In genomic region chr8:102554213-102554612, GRCm38 (mm10) we compare ENCODE assay signal across 12 mouse cellular contexts.
DNase-seq lines count a peak whose midpoint lies in the region; ATAC-seq and TF ChIP-seq lines count a peak whose summit lies in the region.
"Had no signal": no experiment of that assay in that cellular context is flagged by ENCODE, and none has a peak within 500 bp of the region (broad histone marks: within the 10 kb centered on the region; RNA-seq: fewer than 3 reads in every experiment).

No protein-coding gene starts in this region.

- DNase-seq in heart, postnatal 25 days (ENCODE audit: low spot score), result no peak
- peak; percentile 8 to 29 for DNase-seq in lung, adult 18-20 months
- DNase-seq in lung, adult 2 months, result no peak
- peak; percentile 23 for DNase-seq in limb, embryonic 11.5 days (ENCODE audit: low spot score)
- no peak for DNase-seq in thymus, postnatal 36 days
- DNase-seq: gastrocnemius, postnatal 25 days; right cerebral cortex, postnatal 14 days had no signal

- ATAC-seq in heart, embryonic 11.5 days (replicated peaks; ENCODE audit: insufficient number of reproducible peaks, low FRiP score, low TSS enrichment), result peak; percentile 69; the same call in 1 of the 2 replicates
- no peak for ATAC-seq in limb, embryonic 11.5 days (ENCODE audit: insufficient number of reproducible peaks, low FRiP score, low TSS enrichment, low read depth)
- ATAC-seq in stomach, embryonic 15.5 days (ENCODE audit: insufficient read depth, low FRiP score, low read depth), result no peak
- ATAC-seq in megakaryocyte-erythroid progenitor cell, adult 5-6 weeks (replicated peaks; ENCODE audit: low FRiP score, low TSS enrichment, poor library complexity, severe bottlenecking), result no peak
- ATAC-seq: CD4-positive, CD25-positive, alpha-beta regulatory T cell, adult 4 months had no signal

- H3K4me1 ChIP-seq in heart, embryonic 11.5 days (ENCODE audit: control insufficient read depth, insufficient read depth, low read length), result no peaks in the 10 kb centered on the region; the same call in 1 of the 2 replicates
- H3K4me1 ChIP-seq in lung, adult 2 months (ENCODE audit: control insufficient read depth, insufficient read depth, low read length), result no peaks in the 10 kb centered on the region
- peaks cover 8% of the 10 kb centered on the region; the same call in 1 of the 2 replicates for H3K4me1 ChIP-seq in limb, embryonic 11.5 days (ENCODE audit: control insufficient read depth, insufficient read depth, low read length)
- no peaks in the 10 kb centered on the region; the same call in 1 of the 2 replicates for H3K4me1 ChIP-seq in stomach, embryonic 15.5 days

- intact Hi-C loops in heart, postnatal 25 days (cut with DNase I), result no loop called here

- no peak for TF ChIP-seq POLR2A in lung, adult 2 months (IDR thresholded peaks at IDR 0.05; ENCODE audit: borderline replicate concordance, extremely low read depth, low read depth, low read length)

- peak overlapping the region; percentile 80 for H3K27ac ChIP-seq in heart, embryonic 11.5 days (ENCODE audit: low read depth, low read length)
- H3K27ac ChIP-seq in limb, embryonic 11.5 days (replicated peaks; ENCODE audit: low read depth, low read length), result peak overlapping the region; percentile 52; the same call in 1 of the 2 replicates
- H3K27ac ChIP-seq in stomach, embryonic 15.5 days, result peak overlapping the region; percentile 91
- H3K27ac ChIP-seq: kidney, postnatal 0 days had no signal

- H3K27me3 ChIP-seq in heart, embryonic 11.5 days (ENCODE audit: control insufficient read depth, insufficient read depth, low read length), result no peaks in the 10 kb centered on the region
- H3K27me3 ChIP-seq in limb, embryonic 11.5 days (ENCODE audit: control insufficient read depth, insufficient read depth, low read length), result no peaks in the 10 kb centered on the region
- H3K27me3 ChIP-seq in stomach, embryonic 15.5 days (replicated peaks), result no peaks in the 10 kb centered on the region

- WGBS in heart, embryonic 11.5 days (ENCODE audit: insufficient replicate concordance), result 37% methylated on average over 6 of the region's 6 CpGs
- WGBS in lung, adult 2 months, result 37% methylated on average over 6 of the region's 6 CpGs
- 66% methylated on average over 6 of the region's 6 CpGs for whole genome bisulfite sequencing in limb, embryonic 11.5 days
- 29% methylated on average over 6 of the region's 6 CpGs for WGBS in stomach, embryonic 15.5 days

- peak overlapping the region; percentile 31; the same call in 1 of the 2 replicates for H3K4me2 ChIP-seq in heart, embryonic 11.5 days
- no peak overlapping the region for H3K4me2 ChIP-seq in limb, embryonic 11.5 days (ENCODE audit: low read depth, severe bottlenecking)
- no peak overlapping the region for H3K4me2 ChIP-seq in stomach, embryonic 15.5 days

- H3K36me3 ChIP-seq in heart, embryonic 11.5 days (ENCODE audit: control insufficient read depth, insufficient read depth, low read length), result no peaks in the 10 kb centered on the region
- H3K36me3 ChIP-seq in limb, embryonic 11.5 days (ENCODE audit: control insufficient read depth, insufficient read depth, low read length), result no peaks in the 10 kb centered on the region
- no peaks in the 10 kb centered on the region for H3K36me3 ChIP-seq in stomach, embryonic 15.5 days

- H3K4me3 ChIP-seq in heart, embryonic 11.5 days (ENCODE audit: low read depth, low read length), result no peak overlapping the region
- no peak overlapping the region for H3K4me3 ChIP-seq in lung, adult 2 months (replicated peaks; ENCODE audit: extremely low read depth, low read depth, low read length)
- H3K4me3 ChIP-seq in limb, embryonic 11.5 days (ENCODE audit: low read depth, low read length), result no peak overlapping the region
- no peak overlapping the region for H3K4me3 ChIP-seq in stomach, embryonic 15.5 days (replicated peaks)

- H3K9me3 ChIP-seq in heart, embryonic 11.5 days (replicated peaks; ENCODE audit: control insufficient read depth, low read length), result no peaks in the 10 kb centered on the region
- no peaks in the 10 kb centered on the region for H3K9me3 ChIP-seq in limb, embryonic 11.5 days (ENCODE audit: control insufficient read depth, low read length)
- H3K9me3 ChIP-seq in stomach, embryonic 15.5 days, result no peaks in the 10 kb centered on the region

- no peak overlapping the region for H3K9ac ChIP-seq in heart, embryonic 11.5 days (ENCODE audit: low read depth, low read length)
- no peak overlapping the region for H3K9ac ChIP-seq in limb, embryonic 11.5 days (ENCODE audit: low read length)
- no peak overlapping the region for H3K9ac ChIP-seq in stomach, embryonic 15.5 days

- no peak for TF ChIP-seq CTCF in lung, adult 2 months (IDR thresholded peaks at IDR 0.05; ENCODE audit: insufficient read depth, low read length)

Comparison
In these comparisons a context has a peak if more than half of its experiments do, and no peak if none do; other contexts are left out.
1. DNase-seq: peak in lung, adult 18-20 months (2 of 2) and limb, embryonic 11.5 days (single experiment); none in heart, postnatal 25 days (single experiment), lung, adult 2 months (single experiment) and thymus, postnatal 36 days (0 of 2).
2. Peak in every context shown above with its lines, with median percentiles within 50 percentile points of each other: H3K27ac ChIP-seq.